Mouse (Mus musculus): ENCODE measurements around the gene Siah1a.

- TF ChIP-seq CTCF (IDR thresholded peaks at IDR 0.05; ENCODE audit: control insufficient read depth, insufficient read depth, low read length) (no peak), POLR2A (IDR thresholded peaks at IDR 0.05; ENCODE audit: borderline replicate concordance, control insufficient read depth, low read depth, low read length) (no peak)
Observed at GRCm38 (mm10) chr8:86692107-86692506, 53.6 kb downstream of the Siah1a start.
